Mouse (Mus musculus) cortical plate, adult 2 months (tissue): ENCODE data around the gene Slc7a7. TPM values are rescaled to one million over a fixed set of nuclear protein-coding genes. Genes with fewer than 3 reads are reported as not detected.

Source experiments
- H3K27ac ChIP-seq: fragments of 200-500 bp; 2 replicates; pipeline ENCODE4 v1.5.1; 2012; ENCODE audit warnings: low read length, control low read depth, inconsistent platforms; ENCODE audit not compliant: insufficient read depth
- H3K4me1 ChIP-seq: fragments of 200-500 bp; 2 replicates; pipeline ENCODE4 v1.6.1; 2011; ENCODE audit warnings: low read length; ENCODE audit not compliant: control insufficient read depth, insufficient read depth
- H3K4me3 ChIP-seq: fragments of 200-500 bp; 2 replicates; pipeline ENCODE4 v1.5.1; 2011; ENCODE audit warnings: mild to moderate bottlenecking, low read length, control low read depth; ENCODE audit not compliant: insufficient read depth
- CTCF ChIP-seq: fragments of 200-500 bp; IDR thresholded peaks from 2 replicates; pipeline ENCODE4 v1.5.1; 2011; ENCODE audit warnings: mild to moderate bottlenecking, control low read depth, low read length; ENCODE audit not compliant: insufficient read depth; ENCODE audit errors: extremely low read depth
- POLR2A ChIP-seq: fragments of 200-500 bp; IDR thresholded peaks from 2 replicates; pipeline ENCODE4 v1.6.1; 2011; ENCODE audit warnings: mild to moderate bottlenecking, low read length, control low read depth; ENCODE audit not compliant: insufficient read depth; ENCODE audit errors: extremely low read depth
- polyA plus RNA-seq: library from polyadenylated mRNA; depleted of rRNA; stranded (reverse); fragments of >200 nt; gene quantifications from 2 replicates; pipeline ENCODE4 v1.2.3, GENCODE M21; 2012; rRNA removed

Slc7a7 gene
- 2.5 and 3.1 TPM in 2 replicates for polyA plus RNA-seq

DNA sequence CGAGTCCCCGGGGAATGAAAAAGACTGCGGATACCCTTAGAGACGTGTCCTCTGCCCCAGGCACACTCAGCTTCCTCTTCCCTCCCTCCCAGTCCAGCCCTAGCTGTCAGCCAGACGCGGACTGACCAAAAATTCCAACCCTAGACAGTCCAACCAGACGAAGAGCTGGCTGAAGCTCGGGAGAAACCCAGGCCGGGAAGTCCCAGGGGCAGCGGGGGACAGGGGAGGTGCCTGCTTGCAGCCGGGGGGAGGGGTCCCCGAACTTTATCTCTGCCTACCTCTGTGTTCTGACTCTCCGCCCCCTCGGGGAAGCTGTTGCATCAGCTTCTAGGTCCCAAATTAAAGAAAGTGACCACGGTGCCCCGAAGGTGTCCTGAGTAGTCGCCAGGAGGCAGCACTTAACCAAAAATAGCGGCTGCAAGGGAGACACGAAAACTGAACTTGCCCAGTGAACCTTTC is at the start of gene Slc7a7:
Gene Slc7a7, minus strand, starts transcription at position 158 of the 459 bp plus-strand sequence.
- no peaks in the 10 kb centered on the region for H3K4me1 ChIP-seq
- no peak within 1 kb of the TSS for H3K27ac ChIP-seq
- TF ChIP-seq CTCF: no peak
- H3K4me3 ChIP-seq: no peak within 1 kb of the TSS

- TF ChIP-seq CTCF (peak; percentile 56), POLR2A (no peak)
- H3K4me1 ChIP-seq: no peaks in the 10 kb centered on the region
- H3K4me3 ChIP-seq: peak overlapping the region; percentile 45
- H3K27ac ChIP-seq: peak overlapping the region; percentile 19; the same call in 1 of the 2 replicates
Observed at GRCm38 (mm10) chr14:54464293-54465005, 46.9 kb upstream of the Slc7a7 start.

DNA sequence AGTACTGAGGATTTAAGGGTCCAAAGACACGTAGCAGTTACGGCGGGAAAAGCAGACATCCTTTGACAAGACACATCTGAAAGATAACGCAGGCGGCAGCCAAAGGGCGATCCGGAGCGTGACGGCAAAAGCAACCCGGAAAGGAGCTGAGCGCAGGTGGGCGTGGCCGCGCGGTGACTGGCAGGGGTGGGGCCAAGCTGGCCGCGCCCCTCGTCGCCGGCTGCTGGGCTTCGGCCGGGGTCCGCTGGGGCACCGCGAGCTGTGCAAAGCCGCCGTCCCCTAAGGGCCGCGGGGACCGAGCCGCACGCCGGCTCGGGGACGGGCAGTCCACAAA is 46.3 kb upstream of the Slc7a7 start, which contains the start of gene Lrp10:
Gene Lrp10, plus strand, starts transcription at position 179 of the 334 bp plus-strand sequence.
- Histone ChIP-seq H3K4me3 (peak within 1 kb of the TSS; percentile 45), H3K4me1 (no peaks in the 10 kb centered on the region), H3K27ac (peak within 1 kb of the TSS; percentile 19; the same call in 1 of the 2 replicates)
- TF ChIP-seq POLR2A (peak; percentile 70), CTCF (no peak)

DNA sequence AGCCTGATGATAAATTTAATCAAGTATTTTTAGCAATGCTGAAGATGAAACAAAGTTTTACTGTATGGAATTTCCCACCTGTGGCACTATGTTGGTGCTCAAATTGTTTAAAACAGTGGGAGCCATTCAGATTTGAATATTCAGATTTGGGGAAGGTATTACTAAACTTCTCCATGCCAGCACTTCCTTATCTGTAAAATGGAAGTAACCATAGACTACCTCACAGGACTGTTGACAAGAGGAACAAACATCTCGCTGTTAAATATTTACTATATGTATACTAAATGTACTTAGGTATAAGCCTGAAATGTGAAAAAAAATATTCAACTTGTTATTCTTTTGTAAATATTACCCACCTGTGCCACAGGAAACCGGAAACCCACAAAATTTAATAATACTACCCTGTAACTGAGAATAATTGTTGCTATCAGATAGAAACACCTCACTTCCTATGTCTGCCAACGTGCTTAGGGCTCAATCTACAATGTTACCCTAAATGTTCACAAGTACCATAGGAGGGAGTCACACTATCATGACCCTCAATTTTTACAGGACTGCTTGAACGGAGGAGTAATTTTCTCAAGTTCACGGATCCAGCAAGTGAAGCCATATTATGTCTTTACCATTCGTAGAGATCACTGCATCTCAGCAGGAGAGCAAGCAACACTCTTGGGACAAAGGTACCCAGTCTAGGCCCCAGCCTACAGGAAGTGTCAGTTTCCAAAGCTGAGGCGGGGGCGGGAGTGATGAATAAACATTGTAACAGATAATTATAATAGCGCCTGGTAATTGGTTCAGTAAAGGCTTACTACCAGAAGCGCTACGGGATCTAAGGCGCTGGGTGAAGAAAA is 45.8 kb upstream of the Slc7a7 start:
- no peak overlapping the region for H3K27ac ChIP-seq
- H3K4me3 ChIP-seq: peak overlapping the region; percentile 45
- no peaks in the 10 kb centered on the region for H3K4me1 ChIP-seq
- TF ChIP-seq CTCF: no peak
- no peak for TF ChIP-seq POLR2A

GRCm38 (mm10) chr14:54462146-54462545 is 44.6 kb upstream of the Slc7a7 start:
- Histone ChIP-seq H3K27ac (no peak overlapping the region), H3K4me1 (no peaks in the 10 kb centered on the region), H3K4me3 (no peak overlapping the region)
- no peak for TF ChIP-seq CTCF
- TF ChIP-seq POLR2A: no peak

- H3K4me3 ChIP-seq: no peak overlapping the region
- TF ChIP-seq CTCF (no peak), POLR2A (no peak)
- no peak overlapping the region for H3K27ac ChIP-seq
- no peaks in the 10 kb centered on the region for H3K4me1 ChIP-seq
Observed at GRCm38 (mm10) chr14:54457907-54458569, 40.5 kb upstream of the Slc7a7 start.

DNA sequence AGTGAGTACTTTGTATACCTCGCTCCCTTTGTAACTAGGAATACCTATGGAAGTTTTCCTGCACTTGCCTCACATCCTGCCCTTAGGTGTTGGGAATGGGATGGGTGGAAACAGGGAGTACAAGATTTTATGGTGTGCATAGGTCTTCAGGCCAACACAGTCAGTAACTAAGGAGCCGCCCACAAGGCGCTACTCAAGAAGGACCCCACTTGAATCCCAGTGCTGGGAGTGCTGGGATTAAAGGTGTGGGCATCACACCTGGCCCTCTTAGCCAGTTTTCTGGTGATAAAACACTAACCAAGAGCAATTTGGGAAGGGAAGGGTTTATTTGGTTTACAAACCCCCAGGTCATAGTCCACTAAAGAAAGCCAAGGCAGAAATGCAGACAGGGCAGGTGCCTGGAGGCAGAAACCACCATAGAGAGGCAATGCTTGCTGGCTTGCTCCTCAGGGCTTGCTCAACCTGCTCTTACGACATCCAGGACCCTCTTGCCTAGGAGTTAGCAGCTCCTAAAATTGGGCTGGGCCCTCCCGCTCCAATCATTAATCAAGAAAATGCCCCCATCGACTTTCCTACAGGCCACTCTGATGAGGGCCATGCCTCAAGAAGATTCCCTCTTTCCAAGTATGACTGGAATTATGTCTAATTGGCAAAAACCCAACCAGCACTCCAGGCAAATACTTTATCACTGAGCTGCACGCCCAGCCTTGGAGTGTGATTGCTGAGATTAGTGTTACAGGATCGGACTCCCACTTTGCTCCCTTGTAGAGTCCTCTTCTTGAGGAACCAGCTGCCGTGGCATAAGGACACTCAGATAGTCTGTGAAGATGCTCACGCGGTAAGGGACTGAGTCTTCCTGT is 37.3 kb upstream of the Slc7a7 start:
- no peak overlapping the region for H3K27ac ChIP-seq
- H3K4me1 ChIP-seq: no peaks in the 10 kb centered on the region
- TF ChIP-seq POLR2A (no peak), CTCF (no peak)
- no peak overlapping the region for H3K4me3 ChIP-seq

GRCm38 (mm10) chr14:54453566-54453965 is 36.0 kb upstream of the Slc7a7 start:
- H3K4me3 ChIP-seq: no peak overlapping the region
- H3K4me1 ChIP-seq: no peaks in the 10 kb centered on the region
- no peak overlapping the region for H3K27ac ChIP-seq
- TF ChIP-seq POLR2A (no peak), CTCF (no peak)

DNA sequence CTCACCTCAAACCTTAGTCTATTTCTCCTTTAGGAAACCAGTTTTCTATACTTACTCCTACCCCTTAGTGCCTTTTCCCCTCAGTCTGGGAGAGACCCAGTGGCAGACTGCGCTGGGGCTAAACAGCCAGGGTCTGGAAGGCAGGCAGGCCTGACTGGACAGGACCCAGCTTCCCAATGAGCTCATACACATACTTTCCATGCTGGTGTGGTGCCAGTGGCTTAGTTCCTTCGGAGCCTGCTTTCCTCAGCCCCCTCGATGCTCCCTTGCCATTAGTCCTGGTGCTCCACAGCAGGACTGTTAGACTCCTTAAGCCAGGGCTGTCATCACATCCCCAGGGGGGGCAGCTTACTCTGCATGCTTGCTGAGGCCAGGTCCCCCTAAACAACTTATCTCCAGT is 27.9 kb upstream of the Slc7a7 start:
- H3K27ac ChIP-seq: no peak overlapping the region
- TF ChIP-seq CTCF: no peak
- no peak for TF ChIP-seq POLR2A
- H3K4me1 ChIP-seq: no peaks in the 10 kb centered on the region
- H3K4me3 ChIP-seq: no peak overlapping the region
